Mouse (Mus musculus) adrenal gland, adult 10 weeks (tissue): ENCODE results near the gene Erich2. TPM values are rescaled to one million over a fixed set of nuclear protein-coding genes. Genes with fewer than 3 reads are reported as not detected.

Experiments used
- polyA plus RNA-seq: library from polyadenylated mRNA; stranded (reverse); fragments of 350-450 nt; fragmentation: Illumina TruSeq; extraction: RNeasy Lipid Tissue Mini Kit (QIAGEN cat#74804); gene quantifications from one replicate; pipeline ENCODE4 v1.2.3, GENCODE M21; 2014; ENCODE audit warnings: low read depth, low replicate concordance

Erich2 gene
- polyA plus RNA-seq: 1.7 TPM

GRCm38 (mm10) chr2:70508496-70508895 is at the start of gene Erich2:
Gene Erich2 (plus strand): TSS chr2:70508819.

GRCm38 (mm10) chr2:70552772-70553171 is 44.2 kb downstream of the Erich2 start, which contains the start of gene Gad1:
Gene Gad1 (plus strand): TSS chr2:70553072.

Other genes starting within 250 kb of the Erich2 start
- not detected for gene Sp5, start 33.9 kb upstream of the Erich2 start, polyA plus RNA-seq
- 4.3 TPM for gene Gad1, start 44.3 kb downstream of the Erich2 start, polyA plus RNA-seq
- 104 TPM for gene Gorasp2, start 152.8 kb downstream of the Erich2 start, polyA plus RNA-seq
- not detected for gene Gm26558, start 153.3 kb downstream of the Erich2 start, polyA plus RNA-seq